Mouse (Mus musculus): Measurements from ENCODE around the gene Evi5l. TPM values are rescaled to one million over a fixed set of nuclear protein-coding genes. Genes with fewer than 3 reads are reported as not detected.
A peak's percentile ranks its signal among the peaks of the same experiment; 100 is the strongest.

Gene Evi5l
- polyA plus RNA-seq, 2 experiments: 3.3 to 3.4 TPM

DNA sequence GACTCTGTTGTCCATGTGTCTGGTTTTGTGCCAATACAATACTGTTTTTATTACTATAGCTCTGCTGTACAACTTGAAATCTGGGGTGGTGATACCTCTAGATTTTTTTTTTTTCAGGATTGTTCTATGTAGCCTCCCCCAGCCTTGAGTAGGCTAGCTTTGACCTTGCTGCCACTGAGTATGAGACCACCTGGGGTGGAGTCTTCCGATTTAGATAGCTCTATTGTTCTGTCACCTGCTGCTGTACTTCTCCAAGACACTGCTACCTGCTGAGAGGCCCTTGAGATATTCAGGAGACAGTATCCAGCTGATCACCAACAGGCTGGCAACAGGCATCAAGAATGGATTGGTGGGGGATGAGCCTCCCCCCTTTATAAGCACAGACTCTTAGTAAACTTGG is 19.1 kb upstream of the Evi5l start:
- Histone ChIP-seq H3K9me3 (ENCODE audit: control insufficient read depth, low read length) (no peaks in the 10 kb centered on the region), H3K9ac (replicated peaks) (no peak overlapping the region), H3K4me3 (ENCODE audit: insufficient read depth in 1 of 2, low read depth in 2 of 2, low read length in 2 of 2) (no peak overlapping the region), H3K27ac (no peak overlapping the region), H3K27me3 (ENCODE audit: control insufficient read depth, insufficient read depth, low read length) (no peaks in the 10 kb centered on the region), H3K4me2 (ENCODE audit: low read depth) (no peak overlapping the region), H3K4me1 (replicated peaks; ENCODE audit: control insufficient read depth in 2 of 2, insufficient read depth in 2 of 2, low read length in 1 of 2) (no peaks in the 10 kb centered on the region), H3K36me3 (replicated peaks; ENCODE audit: control insufficient read depth, insufficient read depth, low read depth) (no peaks in the 10 kb centered on the region)
- ATAC-seq (ENCODE audit: insufficient read depth): no peak
- no peak for TF ChIP-seq CTCF (IDR thresholded peaks at IDR 0.05; ENCODE audit: low read depth)
- 24% methylated on average over 1 of the region's 1 CpGs for WGBS (ENCODE audit: insufficient replicate concordance)
- no peak for DNase-seq (ENCODE audit: low read depth in 3 of 3, low spot score in 3 of 3)

DNA sequence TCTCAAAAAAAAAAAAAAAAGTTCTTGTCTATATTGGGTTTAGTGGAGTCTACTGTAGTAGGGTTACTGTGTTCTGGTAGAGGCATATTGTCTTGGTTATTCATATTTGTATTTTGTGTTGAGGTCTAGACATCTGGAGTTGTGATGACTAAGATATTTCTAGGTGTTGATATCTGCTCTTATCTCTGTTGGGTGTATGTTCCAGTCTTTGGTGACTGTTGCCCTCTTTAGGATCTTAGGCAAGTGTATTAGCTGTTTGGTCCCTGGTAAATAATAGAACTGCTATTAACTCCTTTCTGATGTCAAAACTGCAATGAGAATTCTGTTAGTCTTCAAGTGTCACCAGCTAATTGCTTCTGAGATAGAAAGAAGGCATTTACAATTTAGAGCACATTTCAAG is 11.5 kb upstream of the Evi5l start:
- no peak for TF ChIP-seq CTCF (IDR thresholded peaks at IDR 0.05; ENCODE audit: low read depth)
- no peak for TF ChIP-seq EP300 (IDR thresholded peaks at IDR 0.05; ENCODE audit: low read depth)
- no peaks in the 10 kb centered on the region for H3K36me3 ChIP-seq (replicated peaks; ENCODE audit: control insufficient read depth, insufficient read depth, low read depth)
- no peaks in the 10 kb centered on the region for H3K27me3 ChIP-seq (ENCODE audit: control insufficient read depth, insufficient read depth, low read length)
- no peaks in the 10 kb centered on the region for H3K4me1 ChIP-seq (replicated peaks; ENCODE audit: control insufficient read depth in 2 of 2, insufficient read depth in 2 of 2, low read length in 1 of 2)
- no peak overlapping the region for H3K4me3 ChIP-seq (ENCODE audit: insufficient read depth in 1 of 2, low read depth in 2 of 2, low read length in 2 of 2)
- DNase-seq (ENCODE audit: low read depth in 3 of 3, low spot score in 3 of 3) (no peak), ATAC-seq (ENCODE audit: insufficient read depth) (no peak)
- no peaks in the 10 kb centered on the region for H3K9me3 ChIP-seq (ENCODE audit: control insufficient read depth, low read length)
- no peak overlapping the region for H3K27ac ChIP-seq
- no peak overlapping the region for H3K4me2 ChIP-seq (ENCODE audit: low read depth)
- H3K9ac ChIP-seq (replicated peaks): no peak overlapping the region

DNA sequence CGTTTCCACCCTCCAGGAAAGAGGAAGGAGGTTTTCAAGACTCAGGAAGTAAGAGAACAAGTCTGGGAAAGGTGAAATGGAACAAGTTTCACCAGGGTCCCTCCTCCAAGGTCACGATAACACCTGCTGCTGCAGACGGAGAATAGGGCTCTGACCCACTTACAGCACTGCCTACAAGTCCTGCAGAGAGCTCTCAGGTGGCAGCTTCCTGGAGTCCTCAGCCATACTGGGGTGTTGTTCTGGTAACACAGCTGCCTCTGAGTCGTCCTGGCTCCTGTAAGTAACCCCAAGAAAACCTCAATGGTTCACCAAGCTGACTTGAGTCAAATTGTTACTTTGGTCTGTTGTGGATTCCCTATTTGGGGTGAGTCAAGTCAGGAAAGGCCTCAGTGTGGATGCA is 3.6 kb upstream of the Evi5l start:
- no peak overlapping the region for H3K9ac ChIP-seq (replicated peaks)
- no peak overlapping the region for H3K4me3 ChIP-seq (ENCODE audit: insufficient read depth in 1 of 2, low read depth in 2 of 2, low read length in 2 of 2)
- ATAC-seq (ENCODE audit: insufficient read depth) (no peak), DNase-seq (ENCODE audit: low read depth in 3 of 3, low spot score in 3 of 3) (no peak)
- no peak overlapping the region for H3K27ac ChIP-seq
- no peaks in the 10 kb centered on the region for H3K36me3 ChIP-seq (replicated peaks; ENCODE audit: control insufficient read depth, insufficient read depth, low read depth)
- H3K4me1 ChIP-seq (replicated peaks; ENCODE audit: control insufficient read depth in 2 of 2, insufficient read depth in 2 of 2, low read length in 1 of 2): peaks cover 5 to 10% of the 10 kb centered on the region in 2 experiments; a peak in 3 of 4 replicates
- H3K4me2 ChIP-seq (ENCODE audit: low read depth): no peak overlapping the region
- H3K9me3 ChIP-seq (ENCODE audit: control insufficient read depth, low read length): no peaks in the 10 kb centered on the region
- WGBS (ENCODE audit: insufficient replicate concordance): 32% methylated on average over 4 of the region's 4 CpGs
- no peaks in the 10 kb centered on the region for H3K27me3 ChIP-seq (ENCODE audit: control insufficient read depth, insufficient read depth, low read length)
- TF ChIP-seq CTCF (IDR thresholded peaks at IDR 0.05; ENCODE audit: low read depth) (no peak), EP300 (IDR thresholded peaks at IDR 0.05; ENCODE audit: low read depth) (no peak)

DNA sequence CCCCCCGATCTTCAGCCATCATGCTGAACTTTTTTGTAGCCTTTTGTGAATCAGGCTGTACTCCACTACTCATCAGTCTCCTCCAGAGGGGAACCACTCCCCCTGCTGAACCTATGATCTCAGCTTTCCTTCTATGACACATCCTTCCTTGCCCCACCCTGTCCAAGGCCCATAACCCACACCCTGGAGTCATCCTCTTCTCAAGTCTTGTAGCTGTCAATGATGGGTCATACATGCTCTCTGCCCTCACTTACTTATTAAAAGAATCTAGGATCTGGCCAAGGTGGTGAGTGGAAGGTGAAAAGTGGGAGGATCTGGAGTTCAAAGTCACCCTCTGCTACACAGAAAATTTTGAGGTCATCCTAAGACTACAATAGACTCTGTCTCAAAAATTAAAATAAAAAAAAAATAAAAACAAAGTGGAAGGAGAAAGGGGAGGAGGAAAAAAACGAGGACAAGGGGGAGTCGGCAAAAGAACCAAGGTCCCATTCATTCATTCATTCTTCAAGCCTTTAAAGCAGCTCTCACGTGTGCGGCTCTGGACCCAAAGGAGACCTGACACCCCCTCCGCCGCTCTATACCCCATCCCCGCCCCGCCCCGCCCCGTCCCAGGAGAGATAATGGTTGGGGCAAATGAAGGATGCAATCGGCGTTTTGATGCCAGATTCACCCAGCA is 1.1 kb upstream of the Evi5l start:
- Histone ChIP-seq H3K36me3 (replicated peaks; ENCODE audit: control insufficient read depth, insufficient read depth, low read depth) (no peaks in the 10 kb centered on the region), H3K9me3 (ENCODE audit: control insufficient read depth, low read length) (no peaks in the 10 kb centered on the region), H3K9ac (replicated peaks) (peak overlapping the region; percentile 53), H3K27ac (no peak overlapping the region), H3K4me1 (replicated peaks; ENCODE audit: control insufficient read depth in 2 of 2, insufficient read depth in 2 of 2, low read length in 1 of 2) (peaks cover 7 to 13% of the 10 kb centered on the region in 2 experiments), H3K4me3 (ENCODE audit: insufficient read depth in 1 of 2, low read depth in 2 of 2, low read length in 2 of 2) (peak overlapping the region; percentile 63 to 69), H3K4me2 (ENCODE audit: low read depth) (peak overlapping the region; percentile 86), H3K27me3 (ENCODE audit: control insufficient read depth, insufficient read depth, low read length) (no peaks in the 10 kb centered on the region)
- 5% methylated on average over 13 of the region's 13 CpGs for whole genome bisulfite sequencing (ENCODE audit: insufficient replicate concordance)
- no peak for ATAC-seq (ENCODE audit: insufficient read depth)
- no peak for TF ChIP-seq CTCF (IDR thresholded peaks at IDR 0.05; ENCODE audit: low read depth)
- no peak for TF ChIP-seq EP300 (IDR thresholded peaks at IDR 0.05; ENCODE audit: low read depth)
- no peak for DNase-seq (ENCODE audit: low read depth in 3 of 3, low spot score in 3 of 3)

DNA sequence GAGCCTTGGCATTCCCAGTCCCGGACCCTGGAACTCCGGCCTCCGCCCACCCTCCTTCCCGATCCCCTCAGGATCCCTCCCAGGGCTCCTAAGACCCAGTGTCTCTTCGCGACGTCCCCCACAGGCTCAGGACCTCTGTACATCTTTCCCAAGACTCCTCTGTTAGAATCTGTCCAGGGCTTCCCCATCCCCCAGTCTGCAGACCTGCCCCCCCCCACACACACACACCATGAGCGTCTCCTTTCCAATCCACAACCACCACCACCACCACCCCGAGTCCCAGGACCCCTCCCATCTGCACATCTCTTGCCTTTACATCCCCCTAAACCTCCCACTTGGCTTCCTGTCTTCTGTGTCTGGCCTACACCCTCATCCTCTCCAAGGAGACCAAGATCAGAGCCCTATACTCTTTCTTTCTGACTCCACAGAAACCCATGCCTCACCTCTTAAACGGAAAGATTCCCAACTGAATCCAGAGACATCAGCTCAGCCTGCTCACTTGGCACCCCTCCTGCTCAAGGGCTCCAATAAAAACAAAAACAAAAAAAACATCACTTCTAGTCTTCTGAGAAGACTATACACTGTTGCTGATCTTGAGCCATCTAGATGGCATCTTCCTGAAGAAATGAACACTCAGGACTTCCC is 636 bp downstream of the Evi5l start:
- no peak overlapping the region for H3K27ac ChIP-seq
- H3K4me3 ChIP-seq (ENCODE audit: insufficient read depth in 1 of 2, low read depth in 2 of 2, low read length in 2 of 2): peak overlapping the region; percentile 69 to 81
- DNase-seq (ENCODE audit: low read depth in 3 of 3, low spot score in 3 of 3) (no peak), ATAC-seq (ENCODE audit: insufficient read depth) (no peak)
- H3K4me2 ChIP-seq (ENCODE audit: low read depth): peak overlapping the region; percentile 86
- no peaks in the 10 kb centered on the region for H3K9me3 ChIP-seq (ENCODE audit: control insufficient read depth, low read length)
- WGBS (ENCODE audit: insufficient replicate concordance): 18% methylated on average over 10 of the region's 10 CpGs
- H3K9ac ChIP-seq (replicated peaks): peak overlapping the region; percentile 68
- H3K27me3 ChIP-seq (ENCODE audit: control insufficient read depth, insufficient read depth, low read length): no peaks in the 10 kb centered on the region
- H3K36me3 ChIP-seq (replicated peaks; ENCODE audit: control insufficient read depth, insufficient read depth, low read depth): no peaks in the 10 kb centered on the region
- peaks cover 7 to 13% of the 10 kb centered on the region in 2 experiments for H3K4me1 ChIP-seq (replicated peaks; ENCODE audit: control insufficient read depth in 2 of 2, insufficient read depth in 2 of 2, low read length in 1 of 2)
- no peak for TF ChIP-seq EP300 (IDR thresholded peaks at IDR 0.05; ENCODE audit: low read depth)
- no peak for TF ChIP-seq CTCF (IDR thresholded peaks at IDR 0.05; ENCODE audit: low read depth)
